Mouse (Mus musculus): ENCODE measurements around the gene Zdhhc19. TPM values are rescaled to one million over a fixed set of nuclear protein-coding genes. Genes with fewer than 3 reads are reported as not detected.

Gene Zdhhc19
- polyA plus RNA-seq, 1 experiment from 2014 or later, result 0.26 TPM

DNA sequence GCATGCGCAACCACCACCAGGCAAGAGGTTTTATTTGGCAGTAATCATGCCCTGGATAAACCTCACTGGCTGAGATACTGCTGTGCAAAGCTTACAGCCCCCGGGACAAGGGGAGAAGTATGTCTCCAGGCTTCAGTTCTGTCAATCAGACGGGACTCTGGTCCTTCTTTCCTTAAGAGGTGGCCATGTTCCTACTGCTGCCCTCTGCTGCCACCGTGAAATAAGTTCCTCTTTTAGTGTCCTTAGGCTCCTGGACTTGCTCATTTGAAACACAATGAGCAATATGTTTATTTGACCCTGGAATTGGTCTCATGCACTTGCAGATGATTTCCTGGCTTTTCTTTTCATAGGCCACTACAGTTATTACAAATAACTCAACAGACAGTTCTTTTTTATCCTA, 35.5 kb upstream of the Zdhhc19 start:
- Histone ChIP-seq H3K4me3 (ENCODE audit: low read depth, low read length) (no peak overlapping the region), H3K36me3 (ENCODE audit: control insufficient read depth, insufficient read depth, low read length) (peaks cover 25% of the 10 kb centered on the region), H3K9ac (ENCODE audit: low read depth, low read length) (no peak overlapping the region), H3K27ac (ENCODE audit: low read length) (no peak overlapping the region), H3K27me3 (ENCODE audit: control insufficient read depth, insufficient read depth, low read depth, low read length) (no peaks in the 10 kb centered on the region), H3K9me3 (replicated peaks; ENCODE audit: control insufficient read depth, low read length, poor library complexity, severe bottlenecking) (no peaks in the 10 kb centered on the region), H3K4me2 (ENCODE audit: low read length) (no peak overlapping the region), H3K4me1 (ENCODE audit: control insufficient read depth, insufficient read depth, low read length) (no peaks in the 10 kb centered on the region)
- ATAC-seq, result no peak
- 53% methylated on average over 4 of the region's 4 CpGs for WGBS

DNA sequence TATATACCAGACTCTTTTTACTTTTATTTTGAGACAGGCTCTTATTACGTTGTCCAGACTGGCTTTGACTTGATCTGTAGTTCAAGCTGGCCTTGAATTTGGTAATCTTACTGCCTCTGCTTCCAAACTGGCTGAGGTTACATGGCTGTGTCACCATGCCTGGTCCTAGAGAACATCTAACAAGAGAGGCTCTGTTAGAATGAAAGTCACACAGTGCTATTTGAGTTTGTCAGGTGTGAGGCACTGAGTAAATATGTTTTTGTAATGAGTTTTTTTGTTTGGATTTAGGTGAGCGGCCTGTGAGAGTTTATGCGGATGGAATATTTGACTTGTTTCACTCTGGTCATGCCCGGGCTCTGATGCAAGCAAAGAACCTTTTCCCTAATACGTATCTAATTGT, 34.4 kb upstream of the Zdhhc19 start:
- Histone ChIP-seq H3K4me1 (ENCODE audit: control insufficient read depth, insufficient read depth, low read length) (no peaks in the 10 kb centered on the region), H3K4me3 (ENCODE audit: low read depth, low read length) (no peak overlapping the region), H3K27me3 (ENCODE audit: control insufficient read depth, insufficient read depth, low read depth, low read length) (no peaks in the 10 kb centered on the region), H3K36me3 (ENCODE audit: control insufficient read depth, insufficient read depth, low read length) (peaks cover 23% of the 10 kb centered on the region), H3K9me3 (replicated peaks; ENCODE audit: control insufficient read depth, low read length, poor library complexity, severe bottlenecking) (no peaks in the 10 kb centered on the region), H3K4me2 (ENCODE audit: low read length) (no peak overlapping the region), H3K27ac (ENCODE audit: low read length) (no peak overlapping the region), H3K9ac (ENCODE audit: low read depth, low read length) (no peak overlapping the region)
- ATAC-seq, result no peak
- WGBS, result 96% methylated on average over 5 of the region's 5 CpGs

DNA sequence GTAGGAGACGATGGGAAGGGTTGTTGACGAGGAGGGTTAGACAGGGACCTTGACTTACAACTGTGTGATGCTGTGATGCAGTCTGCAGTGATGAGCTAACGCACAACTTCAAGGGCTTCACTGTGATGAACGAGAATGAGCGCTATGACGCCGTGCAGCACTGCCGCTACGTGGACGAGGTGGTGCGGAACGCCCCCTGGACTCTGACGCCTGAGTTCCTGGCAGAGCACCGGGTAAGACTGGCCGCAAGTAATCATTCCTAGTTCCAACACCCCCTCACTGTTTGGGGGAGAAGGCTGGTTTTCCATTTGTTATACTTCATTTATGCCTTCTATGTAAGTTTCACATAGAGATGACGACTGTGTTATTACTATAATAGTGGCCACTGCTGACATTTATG, 33.1 kb upstream of the Zdhhc19 start:
- peaks cover 28% of the 10 kb centered on the region for H3K36me3 ChIP-seq (ENCODE audit: control insufficient read depth, insufficient read depth, low read length)

DNA sequence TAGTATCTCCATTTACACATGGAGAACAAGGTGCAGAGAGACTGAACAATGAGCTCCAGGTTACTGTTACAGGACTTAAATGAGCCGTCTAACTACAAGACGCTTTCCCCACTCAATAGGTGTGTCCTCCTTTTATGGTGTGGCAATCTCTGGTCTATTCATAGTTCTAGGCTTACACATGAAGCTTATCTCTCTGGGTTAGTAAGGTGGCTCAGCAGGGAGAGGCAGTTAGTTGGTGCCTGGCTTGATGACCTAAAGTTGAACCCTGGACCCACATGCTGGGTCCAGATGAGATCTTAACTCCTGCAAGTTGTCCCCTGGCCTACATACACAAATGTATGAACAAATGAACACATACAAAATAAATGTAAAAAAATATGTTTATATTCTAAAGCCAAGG, 32.6 kb upstream of the Zdhhc19 start:
- Histone ChIP-seq H3K27me3 (ENCODE audit: control insufficient read depth, insufficient read depth, low read depth, low read length) (no peaks in the 10 kb centered on the region), H3K4me3 (ENCODE audit: low read depth, low read length) (no peak overlapping the region), H3K9ac (ENCODE audit: low read depth, low read length) (no peak overlapping the region), H3K9me3 (replicated peaks; ENCODE audit: control insufficient read depth, low read length, poor library complexity, severe bottlenecking) (no peaks in the 10 kb centered on the region), H3K4me1 (ENCODE audit: control insufficient read depth, insufficient read depth, low read length) (no peaks in the 10 kb centered on the region), H3K27ac (ENCODE audit: low read length) (no peak overlapping the region), H3K4me2 (ENCODE audit: low read length) (no peak overlapping the region), H3K36me3 (ENCODE audit: control insufficient read depth, insufficient read depth, low read length) (peaks cover 30% of the 10 kb centered on the region)
- WGBS, result 90% methylated on average over 2 of the region's 2 CpGs
- ATAC-seq, result no peak

More for the DNA sequence above, 33.1 kb upstream of the Zdhhc19 start:
- Histone ChIP-seq H3K4me2 (ENCODE audit: low read length) (no peak overlapping the region), H3K4me1 (ENCODE audit: control insufficient read depth, insufficient read depth, low read length) (no peaks in the 10 kb centered on the region), H3K9me3 (replicated peaks; ENCODE audit: control insufficient read depth, low read length, poor library complexity, severe bottlenecking) (no peaks in the 10 kb centered on the region), H3K27me3 (ENCODE audit: control insufficient read depth, insufficient read depth, low read depth, low read length) (no peaks in the 10 kb centered on the region), H3K27ac (ENCODE audit: low read length) (no peak overlapping the region), H3K9ac (ENCODE audit: low read depth, low read length) (no peak overlapping the region), H3K4me3 (ENCODE audit: low read depth, low read length) (no peak overlapping the region)
- WGBS, result 94% methylated on average over 16 of the region's 16 CpGs
- ATAC-seq, result no peak

DNA sequence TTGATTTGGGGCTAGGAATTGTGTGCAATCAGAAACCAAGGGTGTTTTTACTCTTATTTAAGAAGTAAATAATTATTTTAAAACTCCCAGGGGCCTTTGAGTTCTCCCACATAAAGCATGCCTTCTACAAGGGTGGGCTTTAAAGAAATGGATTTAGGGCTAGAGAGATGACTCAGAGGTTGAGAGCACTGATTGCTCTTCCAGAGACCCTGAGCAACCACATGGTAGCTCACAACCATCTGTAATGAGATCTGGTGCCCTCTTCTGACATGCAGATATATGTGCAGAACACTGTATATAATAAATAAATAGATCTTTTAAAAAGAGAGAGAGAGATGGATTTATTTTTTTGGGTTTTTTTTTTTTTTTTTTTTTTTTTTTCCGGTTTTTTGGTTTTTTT, 31.2 kb upstream of the Zdhhc19 start:
- no CpG with 5 or more reads among the region's 1 CpGs for WGBS
- H3K9me3 ChIP-seq (replicated peaks; ENCODE audit: control insufficient read depth, low read length, poor library complexity, severe bottlenecking), result no peaks in the 10 kb centered on the region
- no peaks in the 10 kb centered on the region for H3K4me1 ChIP-seq (ENCODE audit: control insufficient read depth, insufficient read depth, low read length)
- peaks cover 30% of the 10 kb centered on the region for H3K36me3 ChIP-seq (ENCODE audit: control insufficient read depth, insufficient read depth, low read length)
- no peak overlapping the region for H3K9ac ChIP-seq (ENCODE audit: low read depth, low read length)
- no peak overlapping the region for H3K4me2 ChIP-seq (ENCODE audit: low read length)
- no peak overlapping the region for H3K4me3 ChIP-seq (ENCODE audit: low read depth, low read length)
- H3K27me3 ChIP-seq (ENCODE audit: control insufficient read depth, insufficient read depth, low read depth, low read length), result no peaks in the 10 kb centered on the region
- H3K27ac ChIP-seq (ENCODE audit: low read length), result no peak overlapping the region
- no peak for ATAC-seq

DNA sequence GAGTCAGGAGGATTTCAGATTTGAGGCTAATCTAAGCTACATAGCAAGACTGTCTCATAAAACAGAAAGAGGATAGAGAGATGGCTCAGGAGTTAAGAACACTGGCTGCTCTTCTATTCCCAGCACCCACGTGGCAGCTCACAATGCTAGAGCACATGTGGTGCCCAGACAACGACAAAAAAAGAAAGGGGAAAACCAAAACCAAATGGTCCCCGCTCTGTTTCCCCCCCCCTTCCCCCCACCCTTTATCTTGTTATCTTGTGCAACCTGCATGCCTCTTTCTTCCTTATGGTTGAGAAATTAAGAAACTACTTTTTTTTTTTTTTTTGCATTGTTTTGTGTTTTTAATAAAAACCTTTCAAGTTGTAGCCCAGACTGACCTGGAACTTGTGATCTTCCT, 27.6 kb upstream of the Zdhhc19 start:
- H3K27ac ChIP-seq (ENCODE audit: low read length), result no peak overlapping the region
- no peak overlapping the region for H3K4me3 ChIP-seq (ENCODE audit: low read depth, low read length)
- ATAC-seq, result no peak
- H3K4me1 ChIP-seq (ENCODE audit: control insufficient read depth, insufficient read depth, low read length), result no peaks in the 10 kb centered on the region
- H3K9ac ChIP-seq (ENCODE audit: low read depth, low read length), result no peak overlapping the region
- H3K9me3 ChIP-seq (replicated peaks; ENCODE audit: control insufficient read depth, low read length, poor library complexity, severe bottlenecking), result no peaks in the 10 kb centered on the region
- H3K27me3 ChIP-seq (ENCODE audit: control insufficient read depth, insufficient read depth, low read depth, low read length), result no peaks in the 10 kb centered on the region
- H3K36me3 ChIP-seq (ENCODE audit: control insufficient read depth, insufficient read depth, low read length), result peaks cover 34% of the 10 kb centered on the region
- 83% methylated on average over 3 of the region's 3 CpGs for WGBS
- H3K4me2 ChIP-seq (ENCODE audit: low read length), result no peak overlapping the region

DNA sequence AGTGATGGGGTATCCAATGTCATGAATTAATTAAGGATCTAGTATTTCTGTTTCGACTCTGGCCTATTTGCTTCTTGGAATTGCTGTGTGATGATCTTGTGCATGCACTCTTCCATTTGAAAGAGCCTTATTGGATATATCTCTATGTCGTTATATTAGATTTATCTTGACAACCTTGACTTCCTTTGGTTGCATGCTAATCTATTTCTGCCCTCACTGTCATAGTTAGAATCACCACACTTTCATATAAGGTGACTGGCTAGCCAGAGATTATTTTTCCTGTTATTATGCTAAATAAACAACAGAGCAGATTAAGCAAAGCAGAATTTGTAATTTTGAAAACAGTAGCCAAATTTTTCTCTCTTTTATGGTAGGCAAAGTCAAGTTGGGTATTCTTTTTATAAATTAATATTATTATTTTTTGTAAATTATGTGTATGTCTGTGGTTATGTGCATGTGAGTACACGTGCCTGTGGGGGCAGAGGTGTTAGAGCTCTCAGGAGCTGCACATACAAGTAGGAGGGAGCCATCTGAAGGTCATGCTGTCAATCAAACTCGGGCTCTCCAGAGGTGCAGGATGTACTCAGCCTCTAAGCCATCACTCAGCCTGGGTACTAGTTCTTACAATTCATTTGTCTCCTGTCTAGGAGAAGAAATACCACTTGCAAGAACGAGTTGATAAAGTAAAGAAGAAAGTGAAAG, 26.5 kb upstream of the Zdhhc19 start:
- H3K4me1 ChIP-seq (ENCODE audit: control insufficient read depth, insufficient read depth, low read length), result no peaks in the 10 kb centered on the region
- no peak overlapping the region for H3K4me3 ChIP-seq (ENCODE audit: low read depth, low read length)
- ATAC-seq, result no peak
- no peak overlapping the region for H3K27ac ChIP-seq (ENCODE audit: low read length)
- no peak overlapping the region for H3K4me2 ChIP-seq (ENCODE audit: low read length)
- H3K9me3 ChIP-seq (replicated peaks; ENCODE audit: control insufficient read depth, low read length, poor library complexity, severe bottlenecking), result no peaks in the 10 kb centered on the region
- peaks cover 27% of the 10 kb centered on the region for H3K36me3 ChIP-seq (ENCODE audit: control insufficient read depth, insufficient read depth, low read length)
- 82% methylated on average over 5 of the region's 5 CpGs for WGBS
- H3K9ac ChIP-seq (ENCODE audit: low read depth, low read length), result no peak overlapping the region
- no peaks in the 10 kb centered on the region for H3K27me3 ChIP-seq (ENCODE audit: control insufficient read depth, insufficient read depth, low read depth, low read length)

DNA sequence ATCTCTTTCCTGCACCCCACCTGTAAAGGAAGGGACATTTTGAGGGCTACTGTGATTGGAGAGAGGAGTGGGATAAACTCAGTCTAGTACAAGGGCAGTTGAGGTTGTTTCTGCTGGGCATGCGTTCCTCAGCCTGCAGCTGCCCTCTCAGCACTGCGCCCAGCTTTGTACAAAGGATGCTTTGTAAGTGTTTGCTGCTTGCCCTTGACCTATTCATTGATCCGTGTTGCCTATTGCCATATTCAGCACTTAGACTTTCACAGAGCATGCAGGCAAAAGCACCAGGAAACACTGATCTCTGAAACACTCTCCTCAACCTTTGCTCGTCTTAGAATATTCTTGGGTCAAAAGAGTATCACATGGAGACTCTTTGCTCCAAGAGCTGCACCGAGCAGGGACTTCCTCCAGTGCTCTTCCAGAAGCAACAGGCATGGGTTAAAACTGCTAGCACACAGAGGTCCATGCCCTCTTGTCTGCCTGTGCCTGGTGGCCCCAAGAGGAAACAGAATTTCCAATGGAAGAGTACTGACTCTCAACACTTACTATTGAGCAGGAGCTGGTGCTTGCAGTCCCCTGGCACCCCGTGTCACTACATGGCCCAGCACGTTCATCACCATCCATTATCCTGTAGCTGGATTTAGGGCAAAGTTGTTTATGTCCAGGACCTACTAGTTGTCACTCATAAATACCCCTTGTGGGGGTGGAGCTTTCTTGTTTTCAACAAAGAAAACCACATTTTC, 23.6 kb upstream of the Zdhhc19 start:
- Histone ChIP-seq H3K9ac (ENCODE audit: low read depth, low read length) (no peak overlapping the region), H3K9me3 (replicated peaks; ENCODE audit: control insufficient read depth, low read length, poor library complexity, severe bottlenecking) (no peaks in the 10 kb centered on the region), H3K4me1 (ENCODE audit: control insufficient read depth, insufficient read depth, low read length) (no peaks in the 10 kb centered on the region), H3K4me3 (ENCODE audit: low read depth, low read length) (no peak overlapping the region), H3K36me3 (ENCODE audit: control insufficient read depth, insufficient read depth, low read length) (peaks cover 22% of the 10 kb centered on the region), H3K4me2 (ENCODE audit: low read length) (no peak overlapping the region), H3K27me3 (ENCODE audit: control insufficient read depth, insufficient read depth, low read depth, low read length) (no peaks in the 10 kb centered on the region), H3K27ac (ENCODE audit: low read length) (no peak overlapping the region)
- WGBS, result 81% methylated on average over 7 of the region's 7 CpGs
- no peak for ATAC-seq

DNA sequence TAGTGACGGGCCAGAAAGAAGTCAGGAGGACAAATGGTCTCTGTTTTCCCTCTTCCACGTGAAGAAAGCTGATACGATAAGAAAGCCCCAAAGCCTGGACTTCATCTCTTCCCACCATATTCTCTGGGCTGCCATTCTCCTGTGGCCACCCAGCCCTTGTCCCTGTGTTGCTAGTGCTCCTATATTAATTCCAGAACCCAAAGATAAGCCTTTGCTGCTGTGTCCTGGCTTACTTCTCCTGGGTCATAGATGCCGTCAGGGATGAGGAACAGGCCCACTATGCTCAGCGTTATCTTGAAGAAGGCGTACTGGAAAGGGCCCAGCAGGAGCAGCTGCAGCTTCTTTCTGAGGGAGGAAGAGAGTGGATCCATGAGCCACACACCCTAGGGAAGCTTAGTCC, 18.8 kb upstream of the Zdhhc19 start:
- Histone ChIP-seq H3K9me3 (replicated peaks; ENCODE audit: control insufficient read depth, low read length, poor library complexity, severe bottlenecking) (no peaks in the 10 kb centered on the region), H3K4me1 (ENCODE audit: control insufficient read depth, insufficient read depth, low read length) (no peaks in the 10 kb centered on the region), H3K27me3 (ENCODE audit: control insufficient read depth, insufficient read depth, low read depth, low read length) (no peaks in the 10 kb centered on the region), H3K36me3 (ENCODE audit: control insufficient read depth, insufficient read depth, low read length) (peaks cover 4% of the 10 kb centered on the region; the same call in 1 of the 2 replicates), H3K27ac (ENCODE audit: low read length) (no peak overlapping the region), H3K4me3 (ENCODE audit: low read depth, low read length) (no peak overlapping the region), H3K4me2 (ENCODE audit: low read length) (no peak overlapping the region), H3K9ac (ENCODE audit: low read depth, low read length) (no peak overlapping the region)
- 89% methylated on average over 6 of the region's 6 CpGs for WGBS
- no peak for ATAC-seq
